Mouse (Mus musculus) left cerebral cortex, adult 11 months (tissue): Measurements from ENCODE around the gene Gm21987.

Experiments
- DNase-seq: peaks from one replicate; pipeline ENCODE4 v3.0.0; 2022; ENCODE audit warnings: low spot score

Gm21987 gene

GRCm38 (mm10) chr16:38349881-38350280 is 3.0 kb downstream of the Gm21987 start:
- no peak for DNase-seq

GRCm38 (mm10) chr16:38350361-38350855 is 3.6 kb downstream of the Gm21987 start:
- no peak for DNase-seq

- no peak for DNase-seq
Observed at GRCm38 (mm10) chr16:38350939-38351338, 4.1 kb downstream of the Gm21987 start.

- no peak for DNase-seq
Observed at GRCm38 (mm10) chr16:38352031-38352430, 5.2 kb downstream of the Gm21987 start.

GRCm38 (mm10) chr16:38352851-38353250 is 6.0 kb downstream of the Gm21987 start:
- DNase-seq = no peak

- DNase-seq = no peak
Observed at GRCm38 (mm10) chr16:38353642-38354041, 6.8 kb downstream of the Gm21987 start.

GRCm38 (mm10) chr16:38354185-38354913 is 7.5 kb downstream of the Gm21987 start:
- no peak for DNase-seq

GRCm38 (mm10) chr16:38358256-38358812 is 11.5 kb downstream of the Gm21987 start:
- no peak for DNase-seq

- no peak for DNase-seq
Observed at GRCm38 (mm10) chr16:38359241-38359640, 12.4 kb downstream of the Gm21987 start.

- no peak for DNase-seq
Observed at GRCm38 (mm10) chr16:38359857-38360256, 13.0 kb downstream of the Gm21987 start.

- no peak for DNase-seq
Observed at GRCm38 (mm10) chr16:38360317-38360716, 13.5 kb downstream of the Gm21987 start.

- no peak for DNase-seq
Observed at GRCm38 (mm10) chr16:38361933-38362332, 15.1 kb downstream of the Gm21987 start, which contains the start of gene Popdc2. Gene Popdc2, plus strand, starts transcription at chr16:38362209.

GRCm38 (mm10) chr16:38362493-38363255 is 15.8 kb downstream of the Gm21987 start:
- DNase-seq = no peak

- DNase-seq = no peak
Observed at GRCm38 (mm10) chr16:38363256-38363595, 16.4 kb downstream of the Gm21987 start.

GRCm38 (mm10) chr16:38363657-38364056 is 16.8 kb downstream of the Gm21987 start:
- DNase-seq = no peak

- DNase-seq = no peak
Observed at GRCm38 (mm10) chr16:38365390-38365789, 18.6 kb downstream of the Gm21987 start.

- DNase-seq = no peak
Observed at GRCm38 (mm10) chr16:38366231-38366630, 19.4 kb downstream of the Gm21987 start.

- DNase-seq = peak; percentile 73
Observed at GRCm38 (mm10) chr16:38368336-38368735, 21.5 kb downstream of the Gm21987 start.

GRCm38 (mm10) chr16:38369000-38369399 is 22.2 kb downstream of the Gm21987 start:
- no peak for DNase-seq

- no peak for DNase-seq
Observed at GRCm38 (mm10) chr16:38369431-38369830, 22.6 kb downstream of the Gm21987 start.

GRCm38 (mm10) chr16:38369992-38370484 is 23.2 kb downstream of the Gm21987 start:
- no peak for DNase-seq

- no peak for DNase-seq
Observed at GRCm38 (mm10) chr16:38370633-38371374, 24.0 kb downstream of the Gm21987 start.
